Comparison of ENCODE assay signal across 27 mouse cellular contexts in the genomic region with DNA sequence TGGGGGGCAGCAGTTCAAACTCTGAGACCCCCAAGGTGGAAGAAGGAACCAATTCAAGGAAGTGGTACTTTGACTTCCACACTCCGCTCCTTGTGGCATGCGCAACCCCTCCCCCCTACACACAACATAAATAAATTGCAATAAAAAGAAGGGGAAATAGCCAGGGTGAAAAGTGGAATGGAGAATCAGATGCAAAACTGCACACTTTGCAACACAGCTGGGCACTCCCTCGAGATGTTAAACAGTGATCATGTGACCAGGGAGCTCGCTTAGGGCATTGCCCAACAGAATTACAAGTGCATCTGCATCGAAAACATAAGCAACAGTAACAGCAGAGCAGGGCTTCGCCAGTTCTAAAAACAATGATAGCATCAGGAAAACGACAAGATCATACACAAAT. TPM values are rescaled to one million over a fixed set of nuclear protein-coding genes. Genes with fewer than 3 reads are reported as not detected.
DNase-seq lines count a peak whose midpoint lies in the region; ATAC-seq and TF ChIP-seq lines count a peak whose summit lies in the region.
"Had no signal": no experiment of that assay in that cellular context is flagged by ENCODE, and none has a peak within 500 bp of the region (broad histone marks: within the 10 kb centered on the region; RNA-seq: fewer than 3 reads in every experiment).

No protein-coding gene starts in this region.

- peaks cover 10% of the 10 kb centered on the region for H3K4me1 ChIP-seq in midbrain, embryonic 11.5 days (ENCODE audit: control insufficient read depth, insufficient read depth, low read length)
- H3K4me1 ChIP-seq in midbrain, embryonic 13.5 days (replicated peaks), result peaks cover 14% of the 10 kb centered on the region
- peaks cover 14% of the 10 kb centered on the region for H3K4me1 ChIP-seq in bone marrow macrophage, adult 2 months (ENCODE audit: control insufficient read depth, insufficient read depth, low read length)
- H3K4me1 ChIP-seq in thymus, adult 2 months (replicated peaks; ENCODE audit: control insufficient read depth, insufficient read depth, low read length), result no peaks in the 10 kb centered on the region

- H3K9me3 ChIP-seq in midbrain, embryonic 11.5 days (ENCODE audit: control insufficient read depth, low read length), result no peaks in the 10 kb centered on the region
- no peaks in the 10 kb centered on the region for H3K9me3 ChIP-seq in midbrain, embryonic 13.5 days
- H3K9me3 ChIP-seq: embryonic facial prominence, embryonic 12.5 days; embryonic facial prominence, embryonic 15.5 days; heart, embryonic 12.5 days; heart, embryonic 15.5 days; hindbrain, embryonic 10.5 days; hindbrain, embryonic 13.5 days had no signal

- 84% methylated on average over 7 of the region's 7 CpGs for WGBS in midbrain, embryonic 11.5 days
- 80% methylated on average over 7 of the region's 7 CpGs for WGBS in midbrain, embryonic 13.5 days
- WGBS in thymus, adult 2 months, result 81% methylated on average over 7 of the region's 7 CpGs

- no peak for TF ChIP-seq CTCF in bone marrow macrophage, adult 2 months (IDR thresholded peaks at IDR 0.05; ENCODE audit: low read depth, low read length)
- no peak for TF ChIP-seq CTCF in thymus, adult 2 months (IDR thresholded peaks at IDR 0.05; ENCODE audit: borderline replicate concordance, control insufficient read depth, extremely low read depth, insufficient read depth, low read length, poor library complexity)

- no peaks in the 10 kb centered on the region for H3K27me3 ChIP-seq in midbrain, embryonic 11.5 days (ENCODE audit: control insufficient read depth, insufficient read depth, low read length)
- no peaks in the 10 kb centered on the region for H3K27me3 ChIP-seq in midbrain, embryonic 13.5 days
- no peaks in the 10 kb centered on the region for H3K27me3 ChIP-seq in thymus, adult 2 months (ENCODE audit: control insufficient read depth, insufficient read depth, low read length)
- H3K27me3 ChIP-seq: embryonic facial prominence, embryonic 12.5 days; embryonic facial prominence, embryonic 15.5 days; heart, embryonic 12.5 days; heart, embryonic 15.5 days; hindbrain, embryonic 13.5 days; Patski had no signal

- no peak overlapping the region for H3K4me3 ChIP-seq in midbrain, embryonic 11.5 days (ENCODE audit: low read depth, low read length)
- H3K4me3 ChIP-seq in midbrain, embryonic 13.5 days (replicated peaks), result no peak overlapping the region
- H3K4me3 ChIP-seq in bone marrow macrophage, adult 2 months (ENCODE audit: insufficient read depth, low read length), result no peak overlapping the region
- H3K4me3 ChIP-seq in thymus, adult 2 months (ENCODE audit: control insufficient read depth, insufficient read depth, low read length), result no peak overlapping the region
- H3K4me3 ChIP-seq: embryonic facial prominence, embryonic 12.5 days; embryonic facial prominence, embryonic 15.5 days; gastrocnemius, adult 2 months; heart, embryonic 12.5 days; heart, embryonic 15.5 days; hindbrain, embryonic 10.5 days; hindbrain, embryonic 13.5 days had no signal

- no peaks in the 10 kb centered on the region for H3K36me3 ChIP-seq in midbrain, embryonic 11.5 days (ENCODE audit: control insufficient read depth, insufficient read depth, low read length)
- H3K36me3 ChIP-seq in midbrain, embryonic 13.5 days, result no peaks in the 10 kb centered on the region
- no peaks in the 10 kb centered on the region for H3K36me3 ChIP-seq in thymus, adult 2 months (ENCODE audit: control insufficient read depth, insufficient read depth, low read length)
- H3K36me3 ChIP-seq: embryonic facial prominence, embryonic 12.5 days; embryonic facial prominence, embryonic 15.5 days; heart, embryonic 12.5 days; heart, embryonic 15.5 days; hindbrain, embryonic 10.5 days; hindbrain, embryonic 13.5 days had no signal

- H3K4me2 ChIP-seq in midbrain, embryonic 11.5 days, result no peak overlapping the region
- H3K4me2 ChIP-seq in midbrain, embryonic 13.5 days (replicated peaks), result no peak overlapping the region
- H3K4me2 ChIP-seq: embryonic facial prominence, embryonic 12.5 days; embryonic facial prominence, embryonic 15.5 days; heart, embryonic 12.5 days; heart, embryonic 15.5 days; hindbrain, embryonic 13.5 days had no signal

- ATAC-seq in midbrain, embryonic 11.5 days (ENCODE audit: low FRiP score), result no peak
- ATAC-seq in midbrain, embryonic 13.5 days, result no peak
- ATAC-seq in megakaryocyte progenitor cell, adult 5-6 weeks (replicated peaks; ENCODE audit: poor library complexity), result peak; percentile 10
- ATAC-seq: CD4-positive, CD25-positive, alpha-beta regulatory T cell, adult 4 months; forebrain, embryonic 14.5 days; forebrain, postnatal 0 days; hindbrain, embryonic 16.5 days; Patski had no signal

- TF ChIP-seq POLR2A in bone marrow macrophage, adult 2 months (IDR thresholded peaks at IDR 0.05; ENCODE audit: borderline replicate concordance, low read depth, low read length), result no peak
- TF ChIP-seq POLR2A in thymus, adult 2 months (IDR thresholded peaks at IDR 0.05; ENCODE audit: control insufficient read depth, extremely low read depth, insufficient read depth, low read length, poor library complexity), result no peak

- peak; percentile 49 for DNase-seq in midbrain, embryonic 11.5 days (ENCODE audit: low spot score, missing footprints)
- no peak for DNase-seq in thymus, adult 2 months
- DNase-seq in spleen, postnatal 36 days (ENCODE audit: low spot score in 2 of 2), result no peak
- DNase-seq: adrenal gland, postnatal 10 days; adrenal gland, postnatal 36 days; cerebellum, adult 11 months; cerebellum, adult 2 months; cerebellum, adult 9-11 months; cerebellum, postnatal 25 days; forebrain, postnatal 0 days; gastrocnemius, adult 2 months; gastrocnemius, postnatal 14 days; heart, postnatal 10 days; heart, postnatal 36 days had no signal

- H3K9ac ChIP-seq in midbrain, embryonic 11.5 days (ENCODE audit: low read length), result no peak overlapping the region
- H3K9ac ChIP-seq in midbrain, embryonic 13.5 days (replicated peaks), result no peak overlapping the region
- H3K9ac ChIP-seq: embryonic facial prominence, embryonic 12.5 days; embryonic facial prominence, embryonic 15.5 days; forebrain, postnatal 0 days; heart, embryonic 12.5 days; heart, embryonic 15.5 days; hindbrain, embryonic 13.5 days had no signal

- no peak overlapping the region for H3K27ac ChIP-seq in midbrain, embryonic 11.5 days (ENCODE audit: low read depth, low read length)
- H3K27ac ChIP-seq in midbrain, embryonic 13.5 days, result no peak overlapping the region
- peak overlapping the region; percentile 47 for H3K27ac ChIP-seq in bone marrow macrophage, adult 2 months (ENCODE audit: insufficient read depth, low read depth, low read length)
- H3K27ac ChIP-seq in thymus, adult 2 months (ENCODE audit: control insufficient read depth, insufficient read depth, low read length), result no peak overlapping the region
- H3K27ac ChIP-seq: embryonic facial prominence, embryonic 12.5 days; embryonic facial prominence, embryonic 15.5 days; gastrocnemius, adult 2 months; heart, embryonic 15.5 days; hindbrain, embryonic 10.5 days; hindbrain, embryonic 13.5 days had no signal

RNA-seq across cellular contexts. Expression of a gene that starts 3.4 kb away (rescaled TPM):
- polyA plus RNA-seq in midbrain, embryonic 11.5 days (2014; fragmentation: Nextera tagmentation; extraction: Ambion mirVana), result 37.9 and 41.9 TPM in 2 replicates
- 21.8 and 23.6 TPM in 2 replicates for polyA plus RNA-seq in midbrain, embryonic 13.5 days (2015; fragmentation: Nextera tagmentation; extraction: Ambion mirVana)
- 17.4 and 19.8 TPM in 2 replicates for polyA plus RNA-seq in bone marrow macrophage, adult 2 months (2012; ENCODE audit: insufficient read depth, insufficient read length, missing spikeins)
- 20.1 TPM in 2 replicates for total RNA-seq in megakaryocyte progenitor cell, adult 5-6 weeks (2015)
- 18.9 and 19.1 TPM in 2 replicates for total RNA-seq in megakaryocyte progenitor cell, adult 5-6 weeks (2017)
- 12.6 and 12.8 TPM in 2 replicates for polyA plus RNA-seq in thymus, adult 2 months (2012; rRNA removed)

RNA-seq across cellular contexts. Expression of a gene that starts 22.9 kb away (rescaled TPM):
- 3.9 and 4.6 TPM in 2 replicates for polyA plus RNA-seq in midbrain, embryonic 11.5 days (2014; fragmentation: Nextera tagmentation; extraction: Ambion mirVana)
- polyA plus RNA-seq in midbrain, embryonic 13.5 days (2015; fragmentation: Nextera tagmentation; extraction: Ambion mirVana), result 7.0 and 7.6 TPM in 2 replicates
- 26.0 and 26.4 TPM in 2 replicates for polyA plus RNA-seq in bone marrow macrophage, adult 2 months (2012; ENCODE audit: insufficient read depth, insufficient read length, missing spikeins)
- total RNA-seq in megakaryocyte progenitor cell, adult 5-6 weeks (2015), result 24.0 and 26.8 TPM in 2 replicates
- 10.4 and 13.7 TPM in 2 replicates for total RNA-seq in megakaryocyte progenitor cell, adult 5-6 weeks (2017)
- polyA plus RNA-seq in thymus, adult 2 months (2012; rRNA removed), result 62.1 and 75.8 TPM in 2 replicates
